Mouse (Mus musculus) heart, embryonic 16.5 days (tissue): ENCODE measurements around the gene Arcn1. TPM values are rescaled to one million over a fixed set of nuclear protein-coding genes. Genes with fewer than 3 reads are reported as not detected.

Source experiments
- ATAC-seq: fragments of 200-750 bp; cut with Nextera tagmentation; replicated peaks from 2 replicates; pipeline ENCODE4 v1.8.0; 2017; ENCODE audit warnings: moderate number of reproducible peaks; ENCODE audit not compliant: insufficient read depth, low FRiP score; ENCODE audit errors: extremely low read depth
- H3K27ac ChIP-seq: fragments of 300-500 bp; sonication (generic); 2 replicates; pipeline ENCODE4 v1.5.1; 2014; ENCODE audit warnings: mild to moderate bottlenecking, low read length, control low read depth, moderate library complexity
- H3K27me3 ChIP-seq: fragments of 300-500 bp; sonication (generic); 2 replicates; pipeline ENCODE4 v1.6.1; 2014; ENCODE audit warnings: low read length, mixed read lengths; ENCODE audit not compliant: control insufficient read depth, insufficient read depth
- H3K36me3 ChIP-seq: fragments of 300-500 bp; sonication (generic); 2 replicates; pipeline ENCODE4 v1.6.1; 2014; ENCODE audit not compliant: control insufficient read depth, insufficient read depth
- H3K4me1 ChIP-seq: fragments of 300-500 bp; sonication (generic); 2 replicates; pipeline ENCODE4 v1.6.1; 2014; ENCODE audit warnings: low read length, mixed read lengths; ENCODE audit not compliant: control insufficient read depth, insufficient read depth
- H3K4me2 ChIP-seq: fragments of 300-500 bp; sonication (generic); 2 replicates; pipeline ENCODE4 v1.6.1; 2014; ENCODE audit warnings: low read depth, mild to moderate bottlenecking, control low read depth, low read length
- H3K4me3 ChIP-seq: fragments of 300-500 bp; sonication (generic); 2 replicates; pipeline ENCODE4 v1.5.1; 2014; ENCODE audit warnings: mild to moderate bottlenecking, control low read depth, low read length
- H3K9ac ChIP-seq: fragments of 300-500 bp; sonication (generic); 2 replicates; pipeline ENCODE4 v1.6.1; 2014; ENCODE audit warnings: low read length, control low read depth
- H3K9me3 ChIP-seq: fragments of 300-500 bp; sonication (generic); replicated peaks from 2 replicates; pipeline ENCODE4 v1.6.1; 2016; ENCODE audit warnings: low read length; ENCODE audit not compliant: control insufficient read depth
- WGBS: fragments of 180-500 bp; shearing (Covaris S2); extraction: QIAGEN DNeasy Blood & Tissue Kit; methylation state at CpG from one replicate; pipeline ENCODE4 v1.1.7; 2014; 5-methylcytosine and 5-hydroxymethylcytosine counted together
- polyA plus RNA-seq: library from polyadenylated mRNA; unstranded; fragments of >200 nt; fragmentation: Nextera tagmentation; extraction: Ambion mirVana; gene quantifications from 2 replicates; pipeline ENCODE4 v1.2.1, GENCODE M21; 2015

The Arcn1 gene
- polyA plus RNA-seq, 1 experiment from 2014 or later: 132 TPM

DNA sequence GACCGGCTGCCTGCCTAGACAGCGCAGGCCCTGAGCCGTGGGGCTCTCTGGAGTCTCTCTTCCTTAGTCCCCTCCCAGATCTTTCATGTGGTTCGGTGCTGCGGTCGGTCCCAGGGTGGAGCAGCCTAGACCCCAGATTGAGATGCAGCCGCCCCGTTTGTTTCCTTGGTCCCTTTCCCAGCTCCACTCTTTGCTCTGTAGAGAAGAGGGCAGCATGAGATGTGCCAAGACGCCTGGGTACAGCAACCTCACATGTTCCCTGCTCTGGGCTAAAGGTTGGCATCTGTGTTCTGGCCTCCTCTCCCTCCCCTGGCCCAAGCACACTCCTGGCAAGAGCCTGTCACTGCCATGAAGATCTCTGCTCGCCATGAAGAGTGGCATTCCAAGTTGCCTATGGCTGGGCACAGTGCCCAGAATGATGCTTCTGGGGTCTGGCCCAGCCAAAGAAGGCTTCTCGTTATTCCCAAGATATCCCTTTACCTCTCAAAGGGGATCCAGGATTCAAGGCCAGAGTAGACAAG lies 44.1 kb downstream of the Arcn1 start:
- Histone ChIP-seq H3K27me3 (no peaks in the 10 kb centered on the region), H3K4me3 (no peak overlapping the region), H3K9ac (no peak overlapping the region), H3K36me3 (no peaks in the 10 kb centered on the region), H3K4me1 (peaks cover 66% of the 10 kb centered on the region), H3K9me3 (no peaks in the 10 kb centered on the region), H3K4me2 (no peak overlapping the region), H3K27ac (peak overlapping the region; percentile 58; the same call in 1 of the 2 replicates)
- 50% methylated on average over 11 of the region's 11 CpGs for WGBS
- no peak for ATAC-seq

DNA sequence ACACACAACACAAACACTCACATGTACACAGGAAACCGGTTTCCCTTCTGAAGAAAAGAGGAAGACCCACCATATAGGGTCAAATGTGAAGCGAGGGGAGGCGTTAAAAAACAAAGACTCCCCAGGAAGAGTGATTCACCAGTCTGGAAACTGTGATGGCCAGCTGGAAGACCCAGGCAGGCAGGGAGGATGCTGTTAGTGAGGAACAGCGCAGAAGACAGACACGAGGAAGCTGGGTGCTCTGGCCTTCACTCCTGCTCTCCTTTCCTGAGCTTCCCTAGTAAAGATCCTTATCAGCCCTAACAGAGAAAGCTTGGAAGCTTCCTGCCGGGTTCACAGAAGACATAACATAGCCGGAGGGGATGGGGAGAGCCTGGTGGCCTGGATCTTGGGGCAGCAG lies 44.6 kb downstream of the Arcn1 start:
- H3K27me3 ChIP-seq: no peaks in the 10 kb centered on the region
- H3K9me3 ChIP-seq: no peaks in the 10 kb centered on the region
- H3K9ac ChIP-seq: no peak overlapping the region
- peaks cover 71% of the 10 kb centered on the region for H3K4me1 ChIP-seq
- H3K36me3 ChIP-seq: no peaks in the 10 kb centered on the region
- no peak for ATAC-seq
- H3K4me2 ChIP-seq: no peak overlapping the region
- peak overlapping the region; percentile 69 for H3K27ac ChIP-seq
- WGBS: 38% methylated on average over 7 of the region's 7 CpGs
- H3K4me3 ChIP-seq: no peak overlapping the region

GRCm38 (mm10) chr9:44722575-44722974 lies 45.1 kb downstream of the Arcn1 start:
- WGBS: 66% methylated on average over 7 of the region's 7 CpGs
- Histone ChIP-seq H3K4me1 (peaks cover 73% of the 10 kb centered on the region), H3K27ac (peak overlapping the region; percentile 69), H3K27me3 (no peaks in the 10 kb centered on the region), H3K36me3 (no peaks in the 10 kb centered on the region), H3K9me3 (no peaks in the 10 kb centered on the region), H3K9ac (no peak overlapping the region), H3K4me2 (no peak overlapping the region), H3K4me3 (no peak overlapping the region)
- no peak for ATAC-seq

DNA sequence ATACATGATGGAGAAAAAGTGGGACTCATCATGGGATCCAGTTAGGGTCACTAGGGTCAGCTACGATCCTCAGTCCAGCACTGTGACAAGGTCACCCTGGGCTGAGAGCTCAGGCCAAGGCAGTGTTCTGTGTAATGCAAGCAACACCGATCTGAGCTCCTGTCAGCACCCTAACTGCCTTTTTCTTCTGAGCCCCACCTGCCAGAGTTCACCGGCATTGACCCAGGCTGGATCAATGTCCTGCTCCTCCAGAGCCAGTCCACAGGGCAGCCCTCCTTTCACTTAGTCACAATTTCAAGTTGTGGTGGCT lies 45.8 kb downstream of the Arcn1 start:
- no peaks in the 10 kb centered on the region for H3K9me3 ChIP-seq
- peaks cover 79% of the 10 kb centered on the region for H3K4me1 ChIP-seq
- no peaks in the 10 kb centered on the region for H3K27me3 ChIP-seq
- H3K9ac ChIP-seq: peak overlapping the region; percentile 45; the same call in 1 of the 2 replicates
- peak overlapping the region; percentile 69 for H3K27ac ChIP-seq
- WGBS: 51% methylated on average over 3 of the region's 3 CpGs
- H3K36me3 ChIP-seq: no peaks in the 10 kb centered on the region
- peak overlapping the region; percentile 82 for H3K4me2 ChIP-seq
- 0 out of 2 replicates have a peak, but pooled peaks have one; percentile 2 for ATAC-seq
- peak overlapping the region; percentile 63 for H3K4me3 ChIP-seq

DNA sequence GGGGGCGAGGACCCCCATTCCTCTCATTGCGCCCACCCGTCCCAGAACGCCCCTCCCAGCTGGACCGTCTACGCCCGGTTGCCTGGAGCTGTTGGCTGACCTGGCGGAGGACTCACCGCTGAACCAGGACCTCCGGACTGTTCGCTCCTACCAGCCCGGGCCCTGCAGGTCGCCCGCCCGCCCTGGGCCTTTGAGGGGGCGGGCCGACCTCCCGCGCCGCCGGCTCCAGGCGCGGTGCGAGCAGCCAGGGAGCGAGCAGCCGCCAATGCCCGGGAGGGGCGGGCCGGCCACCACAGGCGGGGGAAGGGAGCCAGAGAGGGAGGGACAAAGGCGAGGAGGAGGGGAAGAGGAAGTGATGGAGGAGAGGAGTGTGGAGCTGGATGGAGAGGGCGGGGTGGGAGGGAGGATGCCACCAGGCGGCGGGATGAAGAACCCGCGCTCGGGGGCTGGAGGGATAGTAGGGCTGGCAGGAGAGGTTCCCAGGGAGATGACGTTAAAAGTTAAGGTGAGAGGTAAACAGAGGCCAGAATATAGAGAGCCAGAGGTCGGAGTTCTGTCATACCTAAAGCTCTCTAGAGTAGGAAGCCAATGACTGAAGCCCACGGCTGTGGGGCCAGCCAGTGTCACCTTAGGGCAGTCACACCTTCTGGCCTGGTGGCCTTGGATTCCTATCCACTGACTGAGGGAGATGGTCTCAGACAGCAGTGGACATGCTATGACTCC lies 46.3 kb downstream of the Arcn1 start:
- peak overlapping the region; percentile 63 for H3K4me3 ChIP-seq
- H3K9ac ChIP-seq: peak overlapping the region; percentile 80
- H3K4me2 ChIP-seq: peak overlapping the region; percentile 82
- H3K4me1 ChIP-seq: peaks cover 74% of the 10 kb centered on the region
- peak; percentile 84 for ATAC-seq
- no peaks in the 10 kb centered on the region for H3K36me3 ChIP-seq
- peak overlapping the region; percentile 79 for H3K27ac ChIP-seq
- no peaks in the 10 kb centered on the region for H3K9me3 ChIP-seq
- H3K27me3 ChIP-seq: no peaks in the 10 kb centered on the region
- under 1% methylated on average over 39 of the region's 40 CpGs for WGBS

DNA sequence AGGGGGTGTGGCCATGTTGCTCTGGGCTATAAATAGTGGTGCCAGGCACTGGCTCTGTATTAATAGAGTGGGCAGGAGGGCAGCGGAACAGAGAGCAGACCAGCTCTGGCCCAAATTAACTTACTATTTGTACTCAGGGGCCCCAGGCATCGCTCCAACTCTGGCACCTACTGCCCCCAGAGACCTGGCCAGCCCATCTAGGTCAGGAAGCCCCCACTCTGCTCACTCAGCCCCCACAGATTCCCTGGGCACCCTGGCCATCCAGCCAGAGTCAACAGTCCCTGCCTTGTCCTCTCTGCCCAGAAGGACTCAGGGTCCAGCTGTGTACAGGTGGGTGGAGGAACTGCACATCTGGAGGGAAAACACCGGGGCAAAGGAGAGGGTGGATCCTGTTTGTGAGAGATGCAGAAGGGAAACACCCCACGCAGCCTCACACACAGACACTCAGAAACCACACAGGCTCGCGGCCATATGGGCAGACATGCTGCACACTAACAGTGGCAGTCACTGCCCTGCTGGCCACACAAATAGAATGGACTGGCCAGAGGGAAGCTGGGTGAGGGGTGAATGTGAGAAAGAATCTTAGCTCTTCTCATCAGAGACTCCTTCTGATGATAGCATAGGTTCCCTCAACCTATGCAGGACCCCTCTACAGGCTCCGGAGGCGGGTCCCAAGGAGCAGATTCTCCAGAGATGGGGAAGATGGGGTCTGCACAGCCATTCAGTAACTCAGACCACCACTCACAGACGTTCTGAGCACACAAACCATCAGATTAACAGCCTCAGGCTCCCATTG lies 47.1 kb downstream of the Arcn1 start:
- H3K27ac ChIP-seq: peak overlapping the region; percentile 79
- WGBS: 16% methylated on average over 9 of the region's 9 CpGs
- peaks cover 6% of the 10 kb centered on the region for H3K36me3 ChIP-seq
- H3K9me3 ChIP-seq: no peaks in the 10 kb centered on the region
- no peaks in the 10 kb centered on the region for H3K27me3 ChIP-seq
- ATAC-seq: peak; percentile 23; the same call in 1 of the 2 replicates
- peak overlapping the region; percentile 80 for H3K9ac ChIP-seq
- peak overlapping the region; percentile 63 for H3K4me3 ChIP-seq
- H3K4me1 ChIP-seq: peaks cover 68% of the 10 kb centered on the region
- peak overlapping the region; percentile 82 for H3K4me2 ChIP-seq

GRCm38 (mm10) chr9:44719632-44720357 lies 47.9 kb downstream of the Arcn1 start:
- peaks cover 13% of the 10 kb centered on the region for H3K36me3 ChIP-seq
- H3K4me1 ChIP-seq: peaks cover 65% of the 10 kb centered on the region
- peak overlapping the region; percentile 82 for H3K4me2 ChIP-seq
- peak overlapping the region; percentile 80 for H3K9ac ChIP-seq
- peak overlapping the region; percentile 79 for H3K27ac ChIP-seq
- H3K27me3 ChIP-seq: no peaks in the 10 kb centered on the region
- no peak for ATAC-seq
- H3K4me3 ChIP-seq: peak overlapping the region; percentile 63
- H3K9me3 ChIP-seq: no peaks in the 10 kb centered on the region
- 77% methylated on average over 8 of the region's 8 CpGs for WGBS

- 90% methylated on average over 12 of the region's 12 CpGs for WGBS
- Histone ChIP-seq H3K36me3 (peaks cover 13% of the 10 kb centered on the region), H3K4me1 (peaks cover 58% of the 10 kb centered on the region), H3K4me3 (no peak overlapping the region), H3K9ac (no peak overlapping the region), H3K27ac (no peak overlapping the region), H3K4me2 (no peak overlapping the region), H3K9me3 (no peaks in the 10 kb centered on the region), H3K27me3 (no peaks in the 10 kb centered on the region)
- no peak for ATAC-seq
Observed at GRCm38 (mm10) chr9:44718937-44719631, 48.6 kb downstream of the Arcn1 start.
